Mouse (Mus musculus) kidney, embryonic 16.5 days (tissue): ENCODE measurements around the gene Cenpq. TPM values are rescaled to one million over a fixed set of nuclear protein-coding genes. Genes with fewer than 3 reads are reported as not detected.

Source experiments
- ATAC-seq: fragments of 200-750 bp; cut with Nextera tagmentation; 2 replicates; pipeline ENCODE4 v1.8.0; 2017; ENCODE audit warnings: moderate TSS enrichment; ENCODE audit not compliant: low FRiP score, low TSS enrichment
- H3K27ac ChIP-seq: fragments of 300-500 bp; sonication (generic); 2 replicates; pipeline ENCODE4 v1.5.1; 2014; ENCODE audit warnings: low read length
- H3K27me3 ChIP-seq: fragments of 300-500 bp; sonication (generic); 2 replicates; pipeline ENCODE4 v1.6.1; 2014; ENCODE audit warnings: low read length, control low read depth, mixed read lengths; ENCODE audit not compliant: insufficient read depth
- H3K36me3 ChIP-seq: fragments of 300-500 bp; sonication (generic); 2 replicates; pipeline ENCODE4 v1.6.1; 2014; ENCODE audit warnings: low read length, control low read depth, mixed read lengths; ENCODE audit not compliant: insufficient read depth
- H3K4me1 ChIP-seq: fragments of 300-500 bp; sonication (generic); 2 replicates; pipeline ENCODE4 v1.6.1; 2014; ENCODE audit warnings: low read length, control low read depth, mixed read lengths; ENCODE audit not compliant: insufficient read depth
- H3K4me2 ChIP-seq: fragments of 300-500 bp; sonication (generic); replicated peaks from 2 replicates; pipeline ENCODE4 v1.6.1; 2014; ENCODE audit warnings: low read depth, low read length
- H3K4me3 ChIP-seq: fragments of 300-500 bp; sonication (generic); 2 replicates; pipeline ENCODE4 v1.5.1; 2014; ENCODE audit warnings: mild to moderate bottlenecking, low read length
- H3K9ac ChIP-seq: fragments of 300-500 bp; sonication (generic); replicated peaks from 2 replicates; pipeline ENCODE4 v1.6.1; 2014; ENCODE audit warnings: low read length
- H3K9me3 ChIP-seq: fragments of 300-500 bp; sonication (generic); 2 replicates; pipeline ENCODE4 v1.6.1; 2016; ENCODE audit warnings: low read length, control low read depth
- WGBS: fragments of 180-500 bp; shearing (Covaris S2); extraction: QIAGEN DNeasy Blood & Tissue Kit; methylation state at CpG from one replicate; pipeline ENCODE4 v1.1.7; 2014; 5-methylcytosine and 5-hydroxymethylcytosine counted together
- polyA plus RNA-seq: library from polyadenylated mRNA; unstranded; fragments of >200 nt; fragmentation: Nextera tagmentation; extraction: Ambion mirVana; gene quantifications from 2 replicates; pipeline ENCODE4 v1.2.1, GENCODE M21; 2015

Gene Cenpq
- polyA plus RNA-seq: 25.7 and 28.9 TPM in 2 replicates

- H3K27ac ChIP-seq: peak within 1 kb of the TSS; percentile 98
- peaks cover 5% of the 10 kb centered on the region for H3K36me3 ChIP-seq
- H3K9ac ChIP-seq: peak within 1 kb of the TSS; percentile 83
- H3K4me2 ChIP-seq: peak within 1 kb of the TSS; percentile 68
- peak; percentile 100 for ATAC-seq
- peak within 1 kb of the TSS; percentile 81 for H3K4me3 ChIP-seq
- no peaks in the 10 kb centered on the region for H3K9me3 ChIP-seq
- WGBS: under 1% methylated on average over 50 of the region's 50 CpGs
- H3K4me1 ChIP-seq: peaks cover 7% of the 10 kb centered on the region
- no peaks in the 10 kb centered on the region for H3K27me3 ChIP-seq
Measured at GRCm38 (mm10) chr17:40934420-40935231, at the start of gene Cenpq, which contains the start of gene Mut. Gene Cenpq, minus strand, starts transcription at chr17:40935047. Gene Mut, plus strand, starts transcription at chr17:40934685.

GRCm38 (mm10) chr17:40977914-40978313 lies 43.1 kb upstream of the Cenpq start:
- H3K4me2 ChIP-seq: no peak overlapping the region
- 72% methylated on average over 11 of the region's 11 CpGs for WGBS
- H3K9ac ChIP-seq: no peak overlapping the region
- H3K36me3 ChIP-seq: no peaks in the 10 kb centered on the region
- no peak overlapping the region for H3K27ac ChIP-seq
- H3K9me3 ChIP-seq: no peaks in the 10 kb centered on the region
- ATAC-seq: no peak
- H3K27me3 ChIP-seq: no peaks in the 10 kb centered on the region
- no peak overlapping the region for H3K4me3 ChIP-seq
- no peaks in the 10 kb centered on the region for H3K4me1 ChIP-seq

- no peak overlapping the region for H3K4me2 ChIP-seq
- no peak for ATAC-seq
- no peaks in the 10 kb centered on the region for H3K27me3 ChIP-seq
- no peaks in the 10 kb centered on the region for H3K4me1 ChIP-seq
- H3K27ac ChIP-seq: no peak overlapping the region
- no peak overlapping the region for H3K4me3 ChIP-seq
- 94% methylated on average over 3 of the region's 3 CpGs for WGBS
- no peak overlapping the region for H3K9ac ChIP-seq
- peaks cover 27% of the 10 kb centered on the region for H3K36me3 ChIP-seq
- no peaks in the 10 kb centered on the region for H3K9me3 ChIP-seq
Measured at GRCm38 (mm10) chr17:40948518-40948917, 13.7 kb upstream of the Cenpq start.

- H3K4me2 ChIP-seq: peak overlapping the region; percentile 68
- H3K36me3 ChIP-seq: peaks cover 8% of the 10 kb centered on the region
- H3K9ac ChIP-seq: peak overlapping the region; percentile 72
- under 1% methylated on average over 14 of the region's 14 CpGs for WGBS
- ATAC-seq: peak; percentile 52; the same call in 1 of the 2 replicates
- no peaks in the 10 kb centered on the region for H3K27me3 ChIP-seq
- H3K9me3 ChIP-seq: no peaks in the 10 kb centered on the region
- peak overlapping the region; percentile 36; the same call in 1 of the 2 replicates for H3K27ac ChIP-seq
- peaks cover 7% of the 10 kb centered on the region for H3K4me1 ChIP-seq
- peak overlapping the region; percentile 81 for H3K4me3 ChIP-seq
Measured at GRCm38 (mm10) chr17:40933985-40934384, 862 bp downstream of the Cenpq start.

- H3K4me3 ChIP-seq: no peak overlapping the region
- no peak overlapping the region for H3K9ac ChIP-seq
- no peak for ATAC-seq
- H3K36me3 ChIP-seq: no peaks in the 10 kb centered on the region
- H3K27me3 ChIP-seq: no peaks in the 10 kb centered on the region
- no peaks in the 10 kb centered on the region for H3K4me1 ChIP-seq
- no peaks in the 10 kb centered on the region for H3K9me3 ChIP-seq
- no peak overlapping the region for H3K4me2 ChIP-seq
- 100% methylated on average over 1 of the region's 2 CpGs for WGBS
- H3K27ac ChIP-seq: no peak overlapping the region
Measured at GRCm38 (mm10) chr17:40915499-40915898, 19.3 kb downstream of the Cenpq start.

GRCm38 (mm10) chr17:40914250-40914649 lies 20.6 kb downstream of the Cenpq start, which contains the start of gene Glyatl3:
Gene Glyatl3, minus strand, starts transcription at chr17:40914350.
- Histone ChIP-seq H3K9me3 (no peaks in the 10 kb centered on the region), H3K4me2 (no peak within 1 kb of the TSS), H3K9ac (no peak within 1 kb of the TSS), H3K27ac (no peak within 1 kb of the TSS), H3K4me3 (no peak within 1 kb of the TSS), H3K27me3 (no peaks in the 10 kb centered on the region), H3K36me3 (no peaks in the 10 kb centered on the region), H3K4me1 (no peaks in the 10 kb centered on the region)
- WGBS: 93% methylated on average over 2 of the region's 2 CpGs
- no peak for ATAC-seq

GRCm38 (mm10) chr17:40904721-40905154 lies 30.1 kb downstream of the Cenpq start:
- 0 out of 2 replicates have a peak, but pooled peaks cover 3% of the 10 kb centered on the region for H3K4me1 ChIP-seq
- H3K27ac ChIP-seq: no peak overlapping the region
- no peaks in the 10 kb centered on the region for H3K36me3 ChIP-seq
- H3K27me3 ChIP-seq: no peaks in the 10 kb centered on the region
- H3K9ac ChIP-seq: no peak overlapping the region
- ATAC-seq: peak; percentile 54; the same call in 1 of the 2 replicates
- no peaks in the 10 kb centered on the region for H3K9me3 ChIP-seq
- peak overlapping the region; percentile 46 for H3K4me2 ChIP-seq
- 6% methylated on average over 13 of the region's 14 CpGs for WGBS
- H3K4me3 ChIP-seq: peak overlapping the region; percentile 20; the same call in 1 of the 2 replicates

GRCm38 (mm10) chr17:40904056-40904597 lies 30.7 kb downstream of the Cenpq start:
- H3K9me3 ChIP-seq: no peaks in the 10 kb centered on the region
- no peaks in the 10 kb centered on the region for H3K27me3 ChIP-seq
- no peak overlapping the region for H3K27ac ChIP-seq
- H3K36me3 ChIP-seq: no peaks in the 10 kb centered on the region
- H3K4me3 ChIP-seq: no peak overlapping the region
- no peak overlapping the region for H3K9ac ChIP-seq
- no peak; the same call in 1 of the 2 replicates for ATAC-seq
- WGBS: 9% methylated on average over 11 of the region's 11 CpGs
- peak overlapping the region; percentile 46 for H3K4me2 ChIP-seq
- H3K4me1 ChIP-seq: 0 out of 2 replicates have a peak, but pooled peaks cover 3% of the 10 kb centered on the region

GRCm38 (mm10) chr17:40903345-40903744 lies 31.5 kb downstream of the Cenpq start:
- WGBS: 68% methylated on average over 4 of the region's 4 CpGs
- no peak for ATAC-seq

More at GRCm38 (mm10) chr17:40903345-40903744, 31.5 kb downstream of the Cenpq start:
- no peaks in the 10 kb centered on the region for H3K36me3 ChIP-seq
- no peaks in the 10 kb centered on the region for H3K27me3 ChIP-seq
- no peaks in the 10 kb centered on the region for H3K9me3 ChIP-seq
- H3K4me3 ChIP-seq: no peak overlapping the region
- no peak overlapping the region for H3K4me2 ChIP-seq
- no peak overlapping the region for H3K9ac ChIP-seq
- H3K4me1 ChIP-seq: 0 out of 2 replicates have a peak, but pooled peaks cover 3% of the 10 kb centered on the region
- no peak overlapping the region for H3K27ac ChIP-seq
